Mouse (Mus musculus) stomach, postnatal 0 days (tissue): ENCODE measurements around the gene Stard10.

Source experiments
- CTCF ChIP-seq: IDR thresholded peaks from 2 replicates; pipeline ENCODE4 v1.5.1; 2016; ENCODE audit warnings: antibody characterized with exemption, low read depth, mild to moderate bottlenecking, moderate library complexity
- EP300 ChIP-seq: optimal IDR thresholded peaks from 2 replicates; pipeline ENCODE3; 2016; ENCODE audit warnings: antibody characterized with exemption

DNA sequence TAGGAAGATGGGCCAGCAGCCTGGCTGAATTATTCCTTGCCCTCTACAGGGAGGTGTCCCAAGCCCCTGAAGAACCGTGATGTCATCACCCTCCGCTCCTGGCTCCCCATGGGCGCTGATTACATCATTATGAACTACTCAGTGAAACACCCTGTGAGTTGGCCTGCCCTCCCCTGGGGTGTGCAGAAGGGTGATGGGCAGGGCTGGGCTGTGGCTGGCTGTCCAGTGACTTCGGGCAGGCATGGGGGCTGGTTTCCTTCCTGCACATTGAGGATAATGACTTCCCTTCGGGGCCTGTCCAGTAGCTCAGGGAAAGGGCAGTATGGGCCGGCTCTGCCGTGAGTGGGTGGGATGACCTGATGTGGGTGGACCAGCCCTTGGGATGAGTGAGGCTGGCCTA is 26.2 kb downstream of the Stard10 start:
- TF ChIP-seq CTCF (no peak), EP300 (no peak)
